Mouse (Mus musculus) cerebellum, adult 2 months (tissue): ENCODE measurements around the gene Gm10142. TPM values are rescaled to one million over a fixed set of nuclear protein-coding genes. Genes with fewer than 3 reads are reported as not detected.
"Not testable (repeated sequence)": the region's sequence is repeated elsewhere in the genome, so short reads cannot be mapped to it uniquely, and the experiment has no call there.

ENCODE experiments used
- DNase-seq, 2 experiments: peaks; one replicate each; pipeline ENCODE4 v3.0.0; 2021
- H3K27ac ChIP-seq: fragments of 200-500 bp; 2 replicates; pipeline ENCODE4 v1.5.1; 2012; ENCODE audit warnings: low read length, control low read depth, inconsistent platforms; ENCODE audit not compliant: insufficient read depth
- H3K27me3 ChIP-seq: fragments of 200-500 bp; 2 replicates; pipeline ENCODE4 v1.6.1; 2012; ENCODE audit warnings: inconsistent platforms, mild to moderate bottlenecking, low read length, moderate library complexity; ENCODE audit not compliant: control insufficient read depth, insufficient read depth
- H3K4me1 ChIP-seq: fragments of 200-500 bp; 2 replicates; pipeline ENCODE4 v1.6.1; 2011; ENCODE audit warnings: low read length; ENCODE audit not compliant: control insufficient read depth, insufficient read depth
- H3K4me3 ChIP-seq: fragments of 200-500 bp; replicated peaks from 2 replicates; pipeline ENCODE3; 2011; ENCODE audit warnings: mild to moderate bottlenecking, low read depth, low read length, control low read depth; ENCODE audit not compliant: insufficient read depth
- CTCF ChIP-seq: fragments of 200-500 bp; IDR thresholded peaks from 2 replicates; pipeline ENCODE4 v1.5.1; 2011; ENCODE audit warnings: low read depth, mild to moderate bottlenecking, control low read depth, low read length, moderate library complexity, borderline replicate concordance; ENCODE audit not compliant: insufficient read depth
- POLR2A ChIP-seq: fragments of 200-500 bp; IDR thresholded peaks from 2 replicates; pipeline ENCODE4 v1.6.1; 2011; ENCODE audit warnings: low read length, control low read depth, borderline replicate concordance; ENCODE audit not compliant: insufficient read depth
- WGBS: fragments of 180-500 bp; shearing (Covaris S2); methylation state at CpG from one replicate; pipeline ENCODE4 v1.1.7; 2018; 5-methylcytosine and 5-hydroxymethylcytosine counted together
- polyA plus RNA-seq: library from polyadenylated mRNA; depleted of rRNA; stranded (reverse); fragments of >200 nt; gene quantifications from 2 replicates; pipeline ENCODE4 v1.2.3, GENCODE M21; 2012

The Gm10142 gene
- polyA plus RNA-seq, 1 experiment = not detected

DNA sequence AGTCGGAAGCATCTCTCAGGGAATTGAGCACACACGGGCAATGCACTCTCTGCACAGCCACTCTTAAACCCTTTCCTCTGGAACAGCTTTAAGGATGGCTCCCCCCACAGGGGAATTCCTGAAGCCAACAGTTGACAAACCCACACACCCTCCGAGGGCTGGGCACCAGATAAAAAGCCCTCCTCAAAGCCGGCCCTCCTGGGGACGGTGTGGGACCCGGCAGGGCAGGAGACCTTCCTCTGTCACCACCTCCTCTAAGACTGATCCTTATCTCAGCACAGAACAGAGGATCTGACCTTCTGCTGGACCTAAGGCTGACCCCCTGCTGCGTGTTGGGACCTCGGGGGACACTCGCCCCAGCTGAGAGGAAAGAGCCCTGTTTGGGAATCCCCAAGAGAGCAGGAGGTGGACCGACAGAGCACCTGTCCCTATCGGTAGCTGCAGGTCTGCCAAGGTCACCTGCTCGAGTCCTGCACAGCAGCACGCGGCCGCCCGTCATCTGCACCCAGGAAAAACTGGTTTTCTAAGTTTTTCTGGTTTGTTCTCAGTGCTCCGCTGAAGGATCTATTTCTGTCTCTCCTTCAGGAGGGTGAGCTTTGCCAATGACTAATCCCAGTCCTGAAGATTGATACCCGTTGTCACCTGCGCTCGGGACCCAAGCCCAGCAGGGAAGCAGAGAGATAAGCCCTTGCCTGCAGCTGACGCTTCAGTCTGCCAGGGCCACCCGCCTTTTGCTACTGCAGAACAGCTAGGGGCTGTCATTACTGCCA lies 29.5 kb upstream of the Gm10142 start, which contains the start of gene Tspear:
TSS of gene Tspear (plus strand) at position 675 of the 770 bp plus-strand sequence.
- TF ChIP-seq POLR2A = no peak
- TF ChIP-seq CTCF = no peak
- Histone ChIP-seq H3K27ac (no peak within 1 kb of the TSS), H3K4me1 (no peaks in the 10 kb centered on the region), H3K27me3 (0 out of 2 replicates have a peak, but pooled peaks cover 2% of the 10 kb centered on the region), H3K4me3 (no peak within 1 kb of the TSS)
- 10% methylated on average over 22 of the region's 22 CpGs for WGBS
- DNase-seq = no peak

GRCm38 (mm10) chr10:77687021-77687420 lies 28.6 kb upstream of the Gm10142 start:
- TF ChIP-seq POLR2A (no peak), CTCF (no peak)
- DNase-seq = no peak
- Histone ChIP-seq H3K27ac (no peak overlapping the region), H3K27me3 (0 out of 2 replicates have a peak, but pooled peaks cover 2% of the 10 kb centered on the region), H3K4me3 (no peak overlapping the region), H3K4me1 (no peaks in the 10 kb centered on the region)
- WGBS = 61% methylated on average over 10 of the region's 10 CpGs

GRCm38 (mm10) chr10:77690356-77690807 lies 25.2 kb upstream of the Gm10142 start, which contains the start of gene Gm19402:
Gene Gm19402 (minus strand): TSS chr10:77690757.
- DNase-seq, H3K27ac ChIP-seq, H3K4me3 ChIP-seq, H3K4me1 ChIP-seq, H3K27me3 ChIP-seq: not testable (repeated sequence)
- 52% methylated on average over 3 of the region's 3 CpGs for WGBS

DNA sequence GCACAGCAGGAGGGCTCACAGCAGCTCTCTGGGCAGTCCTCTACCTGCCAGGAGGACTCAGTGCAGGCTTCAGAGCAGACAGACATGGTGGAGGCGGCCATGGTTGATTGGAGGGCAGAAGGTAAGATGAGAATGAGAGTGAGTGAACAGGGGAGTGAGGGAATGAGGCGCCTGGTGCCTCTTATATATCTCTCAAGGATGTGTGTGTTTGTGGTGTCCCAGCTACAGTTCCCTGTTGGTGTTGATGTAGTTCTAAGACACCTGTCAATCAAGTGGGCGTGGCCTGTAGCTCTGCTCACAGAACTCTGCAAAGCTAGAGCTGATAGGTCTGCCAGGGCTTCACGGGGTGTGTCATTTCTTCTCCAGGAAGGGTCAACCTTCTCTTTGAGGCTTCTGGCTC lies 18.5 kb upstream of the Gm10142 start, which contains the start of gene Gm9508:
TSS of gene Gm9508 (minus strand) at position 101 of the 400 bp plus-strand sequence.
- no peaks in the 10 kb centered on the region for H3K4me1 ChIP-seq
- H3K27me3 ChIP-seq = no peaks in the 10 kb centered on the region
- 39% methylated on average over 4 of the region's 4 CpGs for WGBS
- no peak within 1 kb of the TSS for H3K27ac ChIP-seq
- no peak for DNase-seq
- no peak within 1 kb of the TSS for H3K4me3 ChIP-seq
- TF ChIP-seq CTCF (no peak), POLR2A (no peak)

DNA sequence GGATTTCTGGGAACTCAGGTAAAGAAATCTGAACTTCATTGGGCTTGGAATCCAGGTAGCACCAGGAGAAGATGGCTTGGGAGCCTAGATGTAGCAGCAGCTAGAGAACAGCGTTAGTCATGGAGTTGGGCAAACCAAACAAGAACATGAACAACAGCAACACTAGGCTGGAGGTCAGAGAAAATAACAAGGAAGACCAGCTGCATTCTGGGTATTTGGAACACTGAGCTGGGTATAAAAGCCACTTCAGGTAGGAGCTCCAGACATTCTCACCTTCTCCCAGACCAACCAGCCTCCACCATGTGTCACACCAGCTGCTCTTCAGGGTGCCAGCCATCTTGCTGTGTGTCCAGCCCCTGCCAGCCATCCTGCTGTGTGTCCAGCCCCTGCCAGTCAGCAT lies 9.3 kb upstream of the Gm10142 start, which contains the start of gene Gm10272:
TSS of gene Gm10272 (plus strand) at position 301 of the 400 bp plus-strand sequence.
- WGBS = 97% methylated on average over 1 of the region's 1 CpGs
- DNase-seq = no peak
- TF ChIP-seq POLR2A (no peak), CTCF (no peak)
- Histone ChIP-seq H3K4me1 (no peaks in the 10 kb centered on the region), H3K27me3 (no peaks in the 10 kb centered on the region), H3K27ac (no peak within 1 kb of the TSS), H3K4me3 (no peak within 1 kb of the TSS)

GRCm38 (mm10) chr10:77709831-77710230 lies 5.8 kb upstream of the Gm10142 start:
- no peaks in the 10 kb centered on the region for H3K4me1 ChIP-seq
- WGBS = 85% methylated on average over 3 of the region's 3 CpGs
- no peaks in the 10 kb centered on the region for H3K27me3 ChIP-seq
- no peak overlapping the region for H3K4me3 ChIP-seq
- no peak for DNase-seq
- TF ChIP-seq CTCF (no peak), POLR2A (no peak)
- H3K27ac ChIP-seq = no peak overlapping the region

DNA sequence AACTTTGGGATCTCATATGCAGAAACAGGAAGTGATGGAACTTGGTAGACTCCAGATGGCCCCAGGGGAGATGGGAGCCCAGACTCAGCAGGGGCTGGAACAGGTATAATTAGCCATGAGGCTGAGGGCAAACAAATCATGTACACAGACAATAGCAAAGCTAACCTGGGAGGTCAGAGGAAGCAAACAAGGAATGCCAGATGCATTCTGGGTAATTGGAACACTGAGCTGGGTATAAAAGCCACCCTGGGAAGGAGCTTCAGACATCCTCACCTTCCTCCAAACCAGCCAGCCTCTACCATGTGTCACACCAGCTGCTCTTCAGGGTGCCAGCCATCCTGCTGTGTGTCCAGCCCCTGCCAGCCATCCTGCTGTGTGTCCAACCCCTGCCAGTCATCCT lies 4.5 kb upstream of the Gm10142 start, which contains the start of gene Gm10024:
TSS of gene Gm10024 (plus strand) at position 301 of the 400 bp plus-strand sequence.
- H3K4me3 ChIP-seq, DNase-seq, H3K27me3 ChIP-seq, H3K4me1 ChIP-seq, H3K27ac ChIP-seq: not testable (repeated sequence)

- TF ChIP-seq CTCF (no peak), POLR2A (no peak)
- 71% methylated on average over 4 of the region's 4 CpGs for WGBS
Observed at GRCm38 (mm10) chr10:77713734-77714133, 1.9 kb upstream of the Gm10142 start.

DNA sequence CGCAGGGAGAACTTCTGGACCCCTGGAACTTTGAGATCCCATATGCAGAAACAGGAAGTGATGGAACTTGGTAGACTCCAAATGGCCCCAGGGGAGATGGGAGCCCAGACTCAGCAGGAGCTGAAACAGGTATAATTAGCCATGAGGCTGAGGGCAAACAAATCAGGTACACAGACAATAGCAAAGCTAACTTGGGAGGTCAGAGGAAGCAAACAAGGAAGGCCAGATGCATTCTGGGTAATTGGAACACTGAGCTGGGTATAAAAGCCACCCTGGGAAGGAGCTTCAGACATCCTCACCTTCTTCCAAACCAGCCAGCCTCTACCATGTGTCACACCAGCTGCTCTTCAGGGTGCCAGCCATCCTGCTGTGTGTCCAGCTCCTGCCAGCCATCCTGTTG lies 4.7 kb downstream of the Gm10142 start, which contains the start of gene Krtap12-1:
TSS of gene Krtap12-1 (plus strand) at position 301 of the 400 bp plus-strand sequence.
- H3K4me1 ChIP-seq, H3K27ac ChIP-seq, DNase-seq, H3K27me3 ChIP-seq, H3K4me3 ChIP-seq: not testable (repeated sequence)
- 97% methylated on average over 1 of the region's 1 CpGs for WGBS

More at GRCm38 (mm10) chr10:77713734-77714133, 1.9 kb upstream of the Gm10142 start:
- no peak for DNase-seq
- Histone ChIP-seq H3K27ac (no peak overlapping the region), H3K4me1 (no peaks in the 10 kb centered on the region), H3K27me3 (no peaks in the 10 kb centered on the region), H3K4me3 (no peak overlapping the region)
